Mouse (Mus musculus) telencephalon, adult 2 months (tissue): ENCODE data around the gene Dnaja4.

ENCODE experiments used
- DNase-seq: peaks from one replicate; pipeline ENCODE4 v3.0.0-alpha.2; 2011; ENCODE audit warnings: low read depth, low spot score

Dnaja4 gene

DNA sequence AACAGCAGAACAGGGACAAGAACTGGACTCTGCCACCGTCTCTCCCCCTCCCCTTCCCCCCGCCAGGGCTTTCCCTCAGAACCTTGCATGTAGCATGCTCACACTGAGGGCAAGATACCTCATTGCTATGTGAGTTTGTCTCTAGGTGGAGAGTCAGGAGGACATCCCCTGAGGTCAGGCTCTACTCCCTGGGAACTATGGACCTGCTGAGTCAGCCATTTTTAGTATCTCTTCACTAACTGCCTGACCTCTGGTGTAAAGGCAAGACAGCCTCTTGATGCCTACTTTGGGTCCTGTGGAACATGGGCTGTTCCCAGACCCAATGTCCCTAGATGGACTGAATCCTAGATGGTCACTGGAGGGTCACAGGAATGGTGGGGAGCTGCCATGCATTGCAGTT lies 53.0 kb downstream of the Dnaja4 start:
- DNase-seq, result no peak

DNA sequence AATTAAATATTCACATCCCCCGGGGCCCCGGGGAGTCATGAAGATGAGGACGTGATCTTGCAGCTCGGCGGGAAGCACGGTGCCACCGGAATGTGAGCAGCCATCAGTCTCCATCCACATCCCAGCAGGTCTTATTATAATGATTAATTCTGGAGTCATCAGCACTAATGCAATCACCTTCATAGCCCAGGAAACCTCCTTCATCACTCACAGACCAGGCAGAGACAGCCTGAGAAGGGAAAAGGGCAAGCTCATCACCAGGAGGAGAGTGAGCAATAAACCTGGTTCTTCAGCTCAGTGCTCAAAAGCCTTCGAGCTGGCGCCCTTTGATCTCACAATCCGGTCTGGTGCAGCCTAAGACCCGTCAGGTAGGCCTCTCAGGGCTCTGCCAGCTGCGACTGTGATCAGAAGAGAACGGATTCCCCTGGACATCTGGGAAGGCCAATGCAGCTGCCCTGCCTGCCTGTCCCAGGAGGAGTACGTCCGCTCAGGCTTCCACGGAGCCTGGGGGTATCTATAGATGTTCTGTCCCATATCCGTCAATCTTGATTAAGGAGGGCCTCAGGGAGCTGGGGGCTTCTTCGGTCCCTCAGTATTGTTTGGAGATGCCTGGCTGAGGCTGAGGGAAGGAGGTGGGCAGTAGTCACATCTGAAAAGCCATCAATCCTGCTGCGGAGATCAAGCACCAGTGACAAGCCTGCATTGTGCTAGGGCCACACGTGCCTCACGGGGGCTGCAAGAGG lies 53.7 kb downstream of the Dnaja4 start:
- DNase-seq, result no peak

DNA sequence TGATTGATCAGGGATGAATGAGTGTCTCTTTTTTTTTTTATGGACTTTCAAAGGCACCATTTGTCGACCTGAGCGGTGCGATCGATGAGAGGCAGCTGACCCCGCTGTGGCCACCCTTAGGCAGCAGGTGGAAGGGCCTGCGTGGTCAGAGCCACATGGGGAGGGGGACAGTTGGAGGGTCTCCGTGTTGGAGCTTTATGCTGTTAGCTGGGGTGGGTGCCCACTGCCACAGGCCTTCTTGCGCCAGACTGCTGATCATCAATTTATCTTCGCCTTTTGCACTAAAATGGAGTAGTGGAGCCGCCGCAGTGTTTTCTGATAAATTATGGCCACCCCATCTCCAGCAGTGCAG lies 54.2 kb downstream of the Dnaja4 start:
- DNase-seq, result no peak

GRCm38 (mm10) chr9:54759592-54759991 lies 60.9 kb downstream of the Dnaja4 start:
- DNase-seq, result no peak

DNA sequence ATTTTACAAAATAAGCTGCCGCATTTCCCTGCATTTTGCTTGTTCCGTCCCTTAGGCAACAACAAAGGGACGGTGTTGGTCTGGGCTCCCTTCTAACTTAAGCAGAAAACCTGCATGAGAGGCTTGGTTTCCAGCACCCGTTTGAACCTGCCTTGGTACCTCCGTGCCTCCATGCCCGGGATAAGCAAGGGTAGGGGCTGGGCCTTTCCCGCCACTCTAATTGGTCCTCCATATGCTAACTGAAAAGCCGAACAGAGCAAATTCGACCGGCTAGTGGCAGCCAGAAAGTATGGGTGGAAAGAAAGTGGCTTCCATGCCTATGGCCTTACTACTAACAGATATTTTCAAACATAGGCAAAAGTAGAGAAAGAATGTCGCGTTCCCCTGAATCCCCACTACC lies 65.4 kb downstream of the Dnaja4 start:
- no peak for DNase-seq

DNA sequence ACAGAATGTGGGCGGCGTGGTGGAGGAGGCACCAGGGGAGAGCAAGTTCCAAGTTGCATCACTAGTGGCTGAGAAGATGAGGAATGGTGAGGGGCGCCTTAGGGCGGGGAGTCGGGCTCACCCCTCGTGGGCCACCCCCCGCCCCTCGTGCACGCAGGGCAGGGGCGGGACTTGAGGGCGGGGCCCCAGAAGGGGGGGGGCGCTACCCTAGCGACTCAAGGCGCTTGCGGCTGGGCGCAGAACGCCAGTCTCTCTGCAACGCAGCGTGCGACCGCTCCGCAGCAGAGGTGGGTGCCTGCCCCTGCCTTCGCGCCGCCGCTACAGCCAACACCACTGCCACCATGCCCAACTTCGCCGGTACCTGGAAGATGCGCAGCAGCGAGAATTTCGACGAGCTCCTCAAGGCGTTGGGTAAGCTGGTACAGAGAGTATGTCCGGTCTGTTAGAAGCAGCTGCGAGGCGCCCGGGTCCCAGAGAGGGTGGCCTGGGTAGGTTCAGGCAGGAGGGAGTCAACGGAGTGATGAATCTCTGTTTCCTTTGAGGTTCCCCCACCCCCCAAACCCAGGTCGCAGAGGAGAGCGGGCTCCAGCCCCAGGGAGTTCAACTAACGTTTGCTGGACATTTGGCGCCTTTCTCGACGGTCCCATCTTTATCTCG lies 66.0 kb downstream of the Dnaja4 start, which contains the start of gene Crabp1:
TSS of gene Crabp1 (plus strand) at position 188 of the 657 bp plus-strand sequence.
- no peak for DNase-seq

DNA sequence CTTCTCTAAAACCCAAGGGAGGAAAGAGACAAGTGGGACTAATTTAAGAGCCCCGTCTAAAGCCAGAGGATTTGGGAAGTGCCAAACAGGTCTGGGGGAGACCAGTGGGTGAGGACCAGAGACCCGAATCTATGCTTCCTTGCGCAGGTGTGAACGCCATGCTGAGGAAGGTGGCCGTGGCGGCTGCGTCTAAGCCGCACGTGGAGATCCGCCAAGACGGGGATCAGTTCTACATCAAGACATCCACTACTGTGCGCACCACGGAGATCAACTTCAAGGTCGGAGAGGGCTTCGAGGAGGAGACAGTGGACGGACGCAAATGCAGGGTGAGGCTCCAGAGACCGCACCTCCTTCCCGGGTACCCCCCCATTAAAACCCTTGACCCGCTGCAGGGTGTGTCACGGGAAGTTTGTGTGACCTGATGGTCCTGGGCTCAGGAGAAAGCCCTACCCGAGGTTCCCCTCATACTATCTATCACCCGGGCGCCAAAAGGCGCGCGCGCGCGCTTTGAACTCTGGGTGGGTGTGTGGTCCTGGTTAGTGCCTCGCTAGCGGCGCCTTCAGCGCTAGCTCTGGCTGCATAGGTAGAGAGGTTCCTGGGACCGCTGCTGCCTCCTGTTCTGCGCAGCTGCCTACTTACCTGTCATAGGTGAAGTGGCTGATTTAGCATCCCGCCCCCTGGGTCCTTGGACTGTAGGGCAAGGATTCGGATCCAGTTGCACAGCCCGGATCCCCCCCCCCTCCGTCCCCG lies 66.8 kb downstream of the Dnaja4 start:
- DNase-seq, result no peak
